8 mouse cellular contexts compared by ENCODE assay signal in the genomic region with DNA sequence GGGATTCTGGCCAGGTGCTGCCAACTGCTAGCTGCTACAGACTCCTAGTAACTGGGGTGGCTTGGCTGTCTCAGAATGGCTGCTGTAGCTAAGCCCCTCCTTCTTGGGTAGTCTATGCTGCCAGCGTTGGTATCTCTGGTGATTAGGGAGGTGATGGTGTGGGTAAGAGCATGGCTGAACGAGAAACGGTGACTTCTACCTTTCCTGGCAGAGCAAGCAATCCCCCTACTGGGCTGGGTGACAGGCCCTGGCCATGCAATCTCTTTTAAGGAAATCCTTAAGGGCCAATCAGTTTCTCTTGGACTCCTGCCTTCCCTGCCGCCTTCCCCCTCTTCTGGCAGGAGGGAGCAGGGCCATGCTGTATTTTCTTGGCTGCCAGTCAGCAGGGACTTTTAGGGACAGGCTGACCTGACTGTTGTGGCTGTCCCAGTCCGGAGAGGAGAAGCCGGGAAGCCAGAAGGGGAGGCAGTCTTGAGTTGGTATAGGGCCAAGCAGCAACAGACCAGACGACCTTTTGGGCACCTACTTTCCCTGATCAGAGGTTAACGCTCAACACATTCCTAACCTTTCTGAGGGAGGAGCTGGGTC.
A peak's percentile ranks its signal among the peaks of the same experiment; 100 is the strongest.
DNase-seq lines count a peak whose midpoint lies in the region; ATAC-seq and TF ChIP-seq lines count a peak whose summit lies in the region.

No protein-coding gene starts in this region.

- H3K9me3 ChIP-seq in E14TG2a.4 (ENCODE audit: low read length) = no peaks in the 10 kb centered on the region
- H3K9me3 ChIP-seq in hindbrain, embryonic 14.5 days (ENCODE audit: control insufficient read depth, low read length) = no peaks in the 10 kb centered on the region

- H3K27ac ChIP-seq in hindbrain, embryonic 14.5 days = no peak overlapping the region
- H3K27ac ChIP-seq in macrophage = peak overlapping the region; percentile 98

- peak overlapping the region; percentile 97 for H3K4me2 ChIP-seq in hindbrain, embryonic 14.5 days (replicated peaks)

- H3K79me2 ChIP-seq in macrophage (ENCODE audit: inconsistent target) = peaks cover 56% of the 10 kb centered on the region

- peak overlapping the region; percentile 78 for H3K9ac ChIP-seq in hindbrain, embryonic 14.5 days

- WGBS in hindbrain, embryonic 14.5 days = 31% methylated on average over 8 of the region's 8 CpGs
- WGBS in macrophage (ENCODE audit: missing documents) = 57% methylated on average over 8 of the region's 8 CpGs

- H3K4me1 ChIP-seq in E14TG2a.4 (replicated peaks; ENCODE audit: low read depth, low read length) = peaks cover 55% of the 10 kb centered on the region
- peaks cover 32% of the 10 kb centered on the region for H3K4me1 ChIP-seq in hindbrain, embryonic 14.5 days (replicated peaks; ENCODE audit: control insufficient read depth, insufficient read depth, low read length)

- TF ChIP-seq POLR2A in brain, embryonic 14.5 days (IDR thresholded peaks at IDR 0.05; ENCODE audit: borderline replicate concordance, extremely low read depth, insufficient read depth, insufficient read length, poor library complexity, severe bottlenecking) = no peak

- DNase-seq in brain, embryonic 14.5 days (ENCODE audit: low read depth) = peak; percentile 74
- peak; percentile 63 for DNase-seq in gastrocnemius, adult 18-20 months (ENCODE audit: low spot score)
- DNase-seq in hindbrain, embryonic 14.5 days (ENCODE audit: low spot score) = no peak
- peak; percentile 77 to 78 for DNase-seq in layer of hippocampus, postnatal 36 days
- DNase-seq in testis, postnatal 14 days (ENCODE audit: low spot score) = peak; percentile 76

- no peak for TF ChIP-seq CTCF in E14TG2a.4 (conservative IDR thresholded peaks at IDR 0.05; ENCODE audit: low read length)
- no peak for TF ChIP-seq CTCF in brain, embryonic 14.5 days (IDR thresholded peaks at IDR 0.05; ENCODE audit: borderline replicate concordance, extremely low read depth, insufficient read depth, insufficient read length)

- peaks cover 45% of the 10 kb centered on the region for H3K27me3 ChIP-seq in E14TG2a.4 (ENCODE audit: insufficient read depth, low read length)
- H3K27me3 ChIP-seq in hindbrain, embryonic 14.5 days (ENCODE audit: control insufficient read depth, insufficient read depth, low read length) = no peaks in the 10 kb centered on the region; the same call in 1 of the 2 replicates

- 0 out of 2 replicates have a peak overlapping the region, but pooled peaks have one; percentile 87 for H3K4me3 ChIP-seq in E14TG2a.4 (replicated peaks; ENCODE audit: low read length)
- H3K4me3 ChIP-seq in hindbrain, embryonic 14.5 days (replicated peaks; ENCODE audit: low read length) = peak overlapping the region; percentile 55
- peak overlapping the region; percentile 88 for H3K4me3 ChIP-seq in macrophage (ENCODE audit: inconsistent target)

- H3K36me3 ChIP-seq in E14TG2a.4 (ENCODE audit: insufficient read depth, low read length) = no peaks in the 10 kb centered on the region
- no peaks in the 10 kb centered on the region for H3K36me3 ChIP-seq in hindbrain, embryonic 14.5 days (replicated peaks; ENCODE audit: control insufficient read depth, insufficient read depth)
- no peaks in the 10 kb centered on the region for H3K36me3 ChIP-seq in macrophage (ENCODE audit: inconsistent target)

- no peak for ATAC-seq in hindbrain, embryonic 14.5 days (ENCODE audit: low FRiP score)
- ATAC-seq in inflammation-experienced regulatory T-cells, adult 6 months = no peak
